Mouse (Mus musculus) neural tube, embryonic 13.5 days (tissue): ENCODE measurements around the gene Ncor2. TPM values are rescaled to one million over a fixed set of nuclear protein-coding genes. Genes with fewer than 3 reads are reported as not detected.

Source experiments
- ATAC-seq: fragments of 200-750 bp; cut with Nextera tagmentation; 2 replicates; pipeline ENCODE4 v1.8.0; 2017; ENCODE audit warnings: low read depth, mild to moderate bottlenecking, moderate TSS enrichment, moderate library complexity
- H3K27ac ChIP-seq: fragments of 300-500 bp; sonication (generic); replicated peaks from 2 replicates; pipeline ENCODE4 v1.5.1; 2015; ENCODE audit warnings: moderate library complexity, mild to moderate bottlenecking, inconsistent platforms
- H3K27me3 ChIP-seq: fragments of 300-500 bp; sonication (generic); 2 replicates; pipeline ENCODE4 v1.6.1; 2015; ENCODE audit warnings: mild to moderate bottlenecking, inconsistent platforms
- H3K36me3 ChIP-seq: fragments of 300-500 bp; sonication (generic); 2 replicates; pipeline ENCODE4 v1.6.1; 2015; ENCODE audit warnings: mild to moderate bottlenecking, inconsistent platforms
- H3K4me1 ChIP-seq: fragments of 300-500 bp; sonication (generic); replicated peaks from 2 replicates; pipeline ENCODE4 v1.6.1; 2015; ENCODE audit warnings: inconsistent platforms
- H3K4me2 ChIP-seq: fragments of 300-500 bp; sonication (generic); 2 replicates; pipeline ENCODE4 v1.6.1; 2015; ENCODE audit warnings: inconsistent platforms, mild to moderate bottlenecking, moderate library complexity
- H3K4me3 ChIP-seq: fragments of 300-500 bp; sonication (generic); 2 replicates; pipeline ENCODE4 v1.5.1; 2015; ENCODE audit warnings: mild to moderate bottlenecking, inconsistent platforms
- H3K9ac ChIP-seq: fragments of 300-500 bp; sonication (generic); 2 replicates; pipeline ENCODE4 v1.6.1; 2015; ENCODE audit warnings: moderate library complexity, mild to moderate bottlenecking, inconsistent platforms
- H3K9me3 ChIP-seq: fragments of 300-500 bp; sonication (generic); 2 replicates; pipeline ENCODE4 v1.6.1; 2016; ENCODE audit warnings: inconsistent platforms
- WGBS: fragments of 180-500 bp; shearing (Covaris S2); methylation state at CpG from one replicate; pipeline ENCODE4 v1.1.7; 2015; 5-methylcytosine and 5-hydroxymethylcytosine counted together
- polyA plus RNA-seq: library from polyadenylated mRNA; unstranded; fragments of >200 nt; fragmentation: Nextera tagmentation; extraction: Ambion mirVana; gene quantifications from 2 replicates; pipeline ENCODE4 v1.2.1, GENCODE M21; 2015

The Ncor2 gene
- polyA plus RNA-seq, 1 experiment from 2014 or later: 29.2 TPM

DNA sequence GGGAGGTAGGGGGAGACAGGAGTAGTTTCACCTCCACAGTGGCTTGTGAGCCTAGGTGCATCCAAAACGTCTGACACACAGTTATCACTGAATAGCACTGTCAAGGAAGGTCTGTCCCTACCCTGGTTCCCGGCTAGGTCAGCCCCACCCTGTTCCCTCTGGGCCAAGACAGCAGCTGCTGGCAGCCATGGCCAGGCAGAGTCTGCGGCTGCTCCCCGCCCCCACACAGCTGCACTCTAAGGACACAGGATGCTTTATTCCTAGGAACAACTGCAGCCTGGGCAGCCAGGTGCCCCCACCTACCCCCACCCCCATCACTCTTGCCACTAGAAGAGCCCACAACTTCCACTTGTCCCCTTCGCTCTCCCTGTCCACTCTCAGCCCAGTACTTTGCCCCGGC, 67.9 kb downstream of the Ncor2 start:
- no peaks in the 10 kb centered on the region for H3K9me3 ChIP-seq
- H3K9ac ChIP-seq: peak overlapping the region; percentile 51
- H3K4me2 ChIP-seq: no peak overlapping the region
- peak overlapping the region; percentile 84 for H3K27ac ChIP-seq
- H3K4me1 ChIP-seq: peaks cover 49% of the 10 kb centered on the region
- no peak overlapping the region for H3K4me3 ChIP-seq
- H3K27me3 ChIP-seq: no peaks in the 10 kb centered on the region
- H3K36me3 ChIP-seq: peaks cover 54% of the 10 kb centered on the region
- 26% methylated on average over 6 of the region's 6 CpGs for WGBS
- peak; percentile 59 for ATAC-seq

DNA sequence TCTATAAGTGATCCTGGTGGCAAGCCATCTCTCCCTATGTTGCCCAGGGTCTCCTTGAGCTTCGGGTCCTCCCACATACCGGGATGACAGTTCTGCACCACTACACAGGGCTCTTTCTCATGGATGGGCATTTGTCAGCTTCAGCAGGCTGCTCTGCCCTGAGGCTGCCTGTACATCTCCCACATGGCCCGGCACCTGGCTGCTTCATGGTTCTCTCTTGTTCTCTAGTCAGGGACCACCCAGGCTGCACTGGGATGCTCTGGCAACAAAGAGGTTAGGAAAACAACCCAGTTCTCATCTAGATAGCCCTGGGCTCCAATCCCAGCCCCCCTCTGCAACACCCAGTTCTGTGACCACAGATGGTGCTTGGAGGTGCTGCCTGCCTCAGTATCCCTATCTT, 68.3 kb downstream of the Ncor2 start:
- H3K9ac ChIP-seq: peak overlapping the region; percentile 51

DNA sequence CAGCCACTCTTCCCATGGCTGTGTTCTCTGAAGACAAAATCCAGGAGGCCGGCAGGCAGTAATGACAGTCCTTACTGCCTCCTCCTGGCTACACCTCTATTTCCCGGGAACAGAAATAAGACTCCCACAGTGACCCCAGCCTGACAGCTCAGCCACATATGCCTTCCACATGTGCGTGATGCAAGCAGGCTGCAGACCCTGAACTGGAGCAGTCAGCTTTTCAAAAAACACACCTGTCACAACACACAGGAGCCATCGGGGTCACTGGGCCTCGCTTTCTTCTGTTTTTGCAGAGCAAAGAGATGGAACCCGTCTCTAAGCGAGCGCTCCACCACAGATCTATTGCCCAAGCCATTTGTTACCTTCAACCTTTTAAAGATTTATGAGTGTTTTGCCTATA, 68.8 kb downstream of the Ncor2 start:
- Histone ChIP-seq H3K9ac (no peak overlapping the region), H3K9me3 (no peaks in the 10 kb centered on the region), H3K4me3 (no peak overlapping the region), H3K36me3 (peaks cover 54% of the 10 kb centered on the region), H3K27me3 (no peaks in the 10 kb centered on the region), H3K27ac (peak overlapping the region; percentile 84; the same call in 1 of the 2 replicates), H3K4me2 (no peak overlapping the region), H3K4me1 (peaks cover 52% of the 10 kb centered on the region)
- WGBS: 60% methylated on average over 8 of the region's 8 CpGs
- ATAC-seq: no peak

More for the DNA sequence above, 68.3 kb downstream of the Ncor2 start:
- Histone ChIP-seq H3K36me3 (peaks cover 54% of the 10 kb centered on the region), H3K27ac (peak overlapping the region; percentile 84), H3K4me2 (no peak overlapping the region), H3K4me3 (no peak overlapping the region), H3K27me3 (no peaks in the 10 kb centered on the region), H3K9me3 (no peaks in the 10 kb centered on the region), H3K4me1 (peaks cover 49% of the 10 kb centered on the region)
- WGBS: 16% methylated on average over 3 of the region's 3 CpGs
- peak; percentile 51 for ATAC-seq

DNA sequence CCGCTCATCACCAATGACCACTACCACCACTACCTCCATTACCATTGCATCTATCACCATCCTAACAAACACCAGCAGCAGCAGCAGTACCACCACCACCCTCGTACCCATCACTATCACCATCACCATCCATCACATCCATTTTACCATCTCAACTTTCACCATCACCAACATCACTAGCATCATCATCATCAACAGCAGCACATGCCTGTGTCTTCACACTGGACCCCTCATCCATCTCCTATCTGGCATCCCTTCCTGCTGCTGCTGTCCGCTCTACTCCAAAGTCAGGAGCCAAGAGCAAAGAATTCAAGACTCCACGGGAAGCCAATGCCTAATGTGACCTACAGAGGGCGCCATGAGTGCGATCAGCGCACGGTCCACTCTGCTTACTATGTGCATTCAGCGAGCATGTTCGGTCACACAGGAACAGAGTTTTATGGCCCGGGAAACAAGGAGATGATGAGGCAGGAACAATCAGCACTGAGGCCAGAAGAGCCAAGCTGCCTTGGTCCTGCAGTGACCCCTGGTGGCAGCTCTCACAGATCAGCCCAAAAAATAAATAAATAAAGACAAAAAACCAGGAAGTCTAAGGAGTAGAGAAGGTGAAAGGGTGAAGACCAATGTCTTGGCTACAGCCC, 71.9 kb downstream of the Ncor2 start:
- no peak overlapping the region for H3K9ac ChIP-seq
- ATAC-seq: no peak
- H3K9me3 ChIP-seq: no peaks in the 10 kb centered on the region
- peaks cover 57% of the 10 kb centered on the region for H3K36me3 ChIP-seq
- H3K4me3 ChIP-seq: no peak overlapping the region
- no peaks in the 10 kb centered on the region for H3K27me3 ChIP-seq
- H3K4me1 ChIP-seq: peaks cover 59% of the 10 kb centered on the region
- 50% methylated on average over 11 of the region's 11 CpGs for WGBS
- H3K4me2 ChIP-seq: no peak overlapping the region
- no peak overlapping the region for H3K27ac ChIP-seq

DNA sequence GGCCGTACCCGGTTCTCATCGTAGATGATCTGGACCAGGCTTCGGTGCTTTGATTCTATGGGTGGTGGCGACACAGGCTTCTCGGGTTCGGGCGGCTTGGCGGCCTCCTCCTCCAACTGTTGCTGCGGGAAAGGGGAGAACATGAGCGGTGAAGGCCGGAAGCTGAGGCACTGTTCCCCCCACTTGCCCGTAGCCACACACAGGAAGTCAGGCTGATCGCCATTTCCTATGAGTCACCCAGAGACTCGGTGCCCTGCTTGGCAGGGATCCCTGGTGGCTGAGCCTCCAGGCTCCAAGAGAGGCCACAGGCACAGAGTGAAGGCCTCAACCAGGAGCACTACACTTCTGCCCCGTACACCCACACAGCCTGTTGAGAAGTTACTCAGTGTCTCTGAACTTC, 72.8 kb downstream of the Ncor2 start:
- Histone ChIP-seq H3K4me3 (no peak overlapping the region), H3K9ac (no peak overlapping the region), H3K4me2 (no peak overlapping the region), H3K4me1 (peaks cover 55% of the 10 kb centered on the region), H3K27me3 (no peaks in the 10 kb centered on the region), H3K27ac (no peak overlapping the region), H3K9me3 (no peaks in the 10 kb centered on the region), H3K36me3 (peaks cover 66% of the 10 kb centered on the region)
- no peak for ATAC-seq
- 95% methylated on average over 16 of the region's 16 CpGs for WGBS

DNA sequence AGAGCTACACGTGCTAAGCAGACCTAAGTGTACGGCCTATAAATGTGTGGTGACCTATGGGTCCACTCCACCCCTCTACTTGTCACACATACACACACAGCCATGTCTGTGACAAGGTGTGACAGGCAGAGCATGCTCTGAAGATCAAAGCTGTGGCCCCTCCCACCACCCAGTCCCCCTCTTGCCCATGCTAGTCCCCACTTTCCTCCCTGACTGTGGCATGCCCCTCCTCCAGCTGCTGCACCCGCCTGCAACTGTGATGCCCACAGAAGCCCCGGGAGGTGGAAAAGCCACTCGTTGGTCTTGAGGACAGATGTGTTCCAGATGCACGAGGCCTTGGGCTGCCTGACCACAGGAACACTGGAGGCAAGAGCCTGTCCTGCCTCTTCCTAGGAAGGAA, 74.2 kb downstream of the Ncor2 start:
- H3K9me3 ChIP-seq: no peaks in the 10 kb centered on the region
- H3K9ac ChIP-seq: 0 out of 2 replicates have a peak overlapping the region, but pooled peaks have one; percentile 22
- ATAC-seq: no peak
- peaks cover 45% of the 10 kb centered on the region for H3K4me1 ChIP-seq
- peaks cover 76% of the 10 kb centered on the region for H3K36me3 ChIP-seq
- no peak overlapping the region for H3K4me2 ChIP-seq
- H3K4me3 ChIP-seq: no peak overlapping the region
- H3K27me3 ChIP-seq: no peaks in the 10 kb centered on the region
- H3K27ac ChIP-seq: peak overlapping the region; percentile 49
- 78% methylated on average over 6 of the region's 6 CpGs for WGBS

DNA sequence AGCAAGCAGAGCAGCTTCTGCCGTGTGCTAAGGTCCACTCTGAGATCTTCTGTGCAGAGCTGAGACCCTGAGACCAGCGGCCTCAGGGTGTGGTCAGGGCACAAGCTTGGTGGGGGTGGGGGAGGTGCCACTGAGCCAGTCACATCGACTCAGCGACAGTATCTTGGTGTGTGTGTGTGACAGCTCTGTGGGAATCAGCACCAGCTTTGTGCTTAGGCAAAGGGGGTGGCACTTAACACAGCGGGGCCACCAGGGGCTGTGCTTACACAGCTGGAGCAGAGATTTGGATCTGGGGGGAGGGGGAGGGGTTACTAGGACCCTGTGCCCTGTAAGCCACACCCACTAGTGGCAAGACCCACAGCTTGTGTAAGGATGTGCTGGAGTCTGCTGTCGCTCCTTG, 75.6 kb downstream of the Ncor2 start:
- H3K4me3 ChIP-seq: no peak overlapping the region
- H3K9ac ChIP-seq: 0 out of 2 replicates have a peak overlapping the region, but pooled peaks have one; percentile 26
- no peaks in the 10 kb centered on the region for H3K27me3 ChIP-seq
- ATAC-seq: peak; percentile 17
- 25% methylated on average over 6 of the region's 6 CpGs for WGBS
- H3K9me3 ChIP-seq: no peaks in the 10 kb centered on the region
- H3K36me3 ChIP-seq: peaks cover 78% of the 10 kb centered on the region
- H3K27ac ChIP-seq: peak overlapping the region; percentile 92
- peaks cover 52% of the 10 kb centered on the region for H3K4me1 ChIP-seq
- 0 out of 2 replicates have a peak overlapping the region, but pooled peaks have one; percentile 9 for H3K4me2 ChIP-seq

DNA sequence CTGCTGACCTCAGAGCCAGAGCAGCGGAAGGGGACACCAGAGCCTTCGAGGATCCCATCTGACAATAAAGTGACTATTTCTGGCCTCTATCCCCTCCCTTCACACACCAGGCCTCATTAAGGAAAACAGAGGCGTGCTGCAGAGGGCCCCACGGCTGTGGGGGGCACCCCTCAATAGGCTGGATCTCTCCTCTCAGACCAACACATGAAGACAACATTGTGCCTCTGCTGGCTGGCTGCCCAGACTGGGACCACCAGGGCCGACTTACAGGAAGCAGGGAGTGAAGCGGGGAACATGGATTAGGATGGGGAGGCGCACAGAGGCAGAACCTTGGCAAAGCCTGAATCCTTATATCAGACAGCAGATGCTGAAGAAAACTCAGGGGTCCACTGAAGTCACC, 76.1 kb downstream of the Ncor2 start:
- peaks cover 57% of the 10 kb centered on the region for H3K4me1 ChIP-seq
- 15% methylated on average over 7 of the region's 7 CpGs for WGBS
- no peaks in the 10 kb centered on the region for H3K27me3 ChIP-seq
- no peaks in the 10 kb centered on the region for H3K9me3 ChIP-seq
- H3K9ac ChIP-seq: 0 out of 2 replicates have a peak overlapping the region, but pooled peaks have one; percentile 26
- ATAC-seq: peak; percentile 82
- H3K4me2 ChIP-seq: no peak overlapping the region
- H3K4me3 ChIP-seq: no peak overlapping the region
- peak overlapping the region; percentile 92 for H3K27ac ChIP-seq
- peaks cover 77% of the 10 kb centered on the region for H3K36me3 ChIP-seq

DNA sequence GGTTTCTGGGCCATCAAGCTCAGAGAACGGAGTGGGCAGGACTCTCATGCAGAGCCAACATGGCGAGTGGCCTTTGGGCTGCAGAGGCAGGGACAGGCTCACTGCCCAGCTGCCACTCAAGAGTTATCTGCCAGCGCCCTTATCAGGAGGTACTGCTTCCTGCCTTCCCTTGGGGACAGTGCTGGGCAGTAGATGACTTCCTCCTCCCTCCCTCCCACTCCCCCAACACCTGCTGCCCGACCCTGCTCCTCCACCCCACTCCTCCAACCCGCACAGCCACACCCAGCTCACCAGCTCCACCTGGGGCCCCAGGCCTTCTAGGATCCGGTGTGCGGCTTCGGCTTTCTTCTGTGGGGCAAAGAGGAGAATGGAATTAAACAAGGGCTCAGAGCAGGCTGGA, 76.7 kb downstream of the Ncor2 start:
- H3K36me3 ChIP-seq: peaks cover 77% of the 10 kb centered on the region
- no peak overlapping the region for H3K9ac ChIP-seq
- WGBS: 65% methylated on average over 8 of the region's 8 CpGs
- H3K4me2 ChIP-seq: no peak overlapping the region
- H3K27me3 ChIP-seq: no peaks in the 10 kb centered on the region
- no peaks in the 10 kb centered on the region for H3K9me3 ChIP-seq
- H3K4me1 ChIP-seq: peaks cover 62% of the 10 kb centered on the region
- peak; percentile 2; the same call in 1 of the 2 replicates for ATAC-seq
- peak overlapping the region; percentile 92 for H3K27ac ChIP-seq
- H3K4me3 ChIP-seq: no peak overlapping the region

DNA sequence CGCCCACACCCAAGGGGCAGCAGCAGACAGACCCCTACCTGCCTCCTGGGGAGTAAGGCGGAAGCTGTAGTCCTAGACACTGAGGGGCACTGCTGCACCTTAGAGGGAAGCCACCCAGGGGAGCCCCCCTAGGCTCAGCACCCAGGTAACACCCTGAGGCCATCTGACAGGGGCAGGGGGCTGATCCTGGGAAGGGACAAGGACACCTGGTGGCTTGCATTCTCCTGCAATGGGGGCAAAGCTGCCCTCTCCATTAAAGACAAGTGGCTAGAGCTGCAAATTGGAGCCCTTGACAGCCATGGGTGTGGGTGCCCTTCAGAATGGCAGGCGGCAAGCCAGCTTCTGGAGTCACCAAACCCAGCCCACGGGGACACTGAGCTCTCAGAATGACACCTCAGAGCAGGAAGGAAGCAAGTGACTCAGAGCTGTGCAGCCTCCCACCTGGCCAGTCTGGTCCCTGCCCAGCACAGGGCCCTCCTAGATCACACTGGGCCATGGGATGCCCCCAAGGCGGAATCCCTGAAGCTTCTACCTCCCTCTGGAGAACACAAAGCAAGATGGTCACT, 79.2 kb downstream of the Ncor2 start:
- 94% methylated on average over 5 of the region's 5 CpGs for WGBS

DNA sequence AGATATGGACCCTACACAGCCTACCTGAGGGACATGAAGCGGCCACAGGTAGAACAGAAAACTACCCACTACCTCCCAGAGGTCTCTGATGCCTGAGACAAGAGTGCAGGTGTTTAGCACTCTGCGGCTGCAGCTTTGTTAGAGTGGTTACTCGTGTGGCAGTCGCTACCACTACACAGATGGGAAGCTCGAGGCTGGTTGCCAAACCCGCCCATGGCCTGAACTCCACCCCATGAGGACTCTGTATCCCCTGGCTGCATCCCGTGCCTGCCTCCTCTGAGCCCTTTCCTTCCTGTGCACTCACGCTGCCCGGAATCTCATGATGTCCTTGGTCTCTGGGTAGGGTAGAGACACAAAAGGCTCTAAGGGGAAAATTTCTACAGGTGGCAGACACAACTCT, 80.3 kb downstream of the Ncor2 start:
- no peak for ATAC-seq
- Histone ChIP-seq H3K9me3 (no peaks in the 10 kb centered on the region), H3K9ac (no peak overlapping the region), H3K4me2 (no peak overlapping the region), H3K27ac (no peak overlapping the region), H3K36me3 (peaks cover 72% of the 10 kb centered on the region), H3K27me3 (no peaks in the 10 kb centered on the region), H3K4me1 (peaks cover 80% of the 10 kb centered on the region), H3K4me3 (no peak overlapping the region)
- whole genome bisulfite sequencing: 88% methylated on average over 9 of the region's 9 CpGs

More for the DNA sequence above, 79.2 kb downstream of the Ncor2 start:
- Histone ChIP-seq H3K27me3 (no peaks in the 10 kb centered on the region), H3K9ac (no peak overlapping the region), H3K4me1 (peaks cover 81% of the 10 kb centered on the region), H3K9me3 (no peaks in the 10 kb centered on the region), H3K36me3 (peaks cover 75% of the 10 kb centered on the region), H3K27ac (no peak overlapping the region; the same call in 1 of the 2 replicates), H3K4me3 (no peak overlapping the region), H3K4me2 (no peak overlapping the region)
- ATAC-seq: no peak

DNA sequence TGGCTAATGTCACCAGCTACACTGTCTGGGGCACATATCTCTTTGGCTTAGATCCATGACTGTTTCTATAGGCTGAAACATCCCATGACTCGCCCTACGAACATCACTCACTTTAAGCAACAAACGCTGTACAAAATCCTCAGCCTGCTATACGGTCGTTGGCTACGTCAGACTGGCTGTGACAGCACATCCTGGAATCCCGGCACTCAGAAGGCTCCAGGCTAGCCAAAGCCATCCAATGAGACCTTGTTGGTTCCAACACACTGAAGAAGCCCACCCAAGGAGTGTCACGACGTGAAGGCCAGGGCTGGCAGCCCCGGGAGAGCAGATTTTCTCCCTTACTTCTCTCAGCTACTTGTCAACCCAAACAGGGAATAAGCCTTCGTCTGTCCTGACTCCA, 82.7 kb downstream of the Ncor2 start:
- ATAC-seq: no peak
- WGBS: 82% methylated on average over 11 of the region's 11 CpGs
- H3K9ac ChIP-seq: 0 out of 2 replicates have a peak overlapping the region, but pooled peaks have one; percentile 31
- no peak overlapping the region for H3K4me3 ChIP-seq
- H3K36me3 ChIP-seq: peaks cover 72% of the 10 kb centered on the region
- H3K27me3 ChIP-seq: no peaks in the 10 kb centered on the region
- H3K9me3 ChIP-seq: no peaks in the 10 kb centered on the region
- H3K4me2 ChIP-seq: no peak overlapping the region
- H3K4me1 ChIP-seq: peaks cover 66% of the 10 kb centered on the region
- H3K27ac ChIP-seq: peak overlapping the region; percentile 82
